Mouse (Mus musculus) midbrain, embryonic 13.5 days (tissue): ENCODE measurements at regions not wholly inside any gene's neighbourhood (a gene's known extent, or its start where the extent isn't known, plus 50 kb on each side); places are given as distances from the start of the nearest gene placed in this dataset.

ENCODE experiments used
- ATAC-seq: fragments of 200-750 bp; cut with Nextera tagmentation; 2 replicates; pipeline ENCODE4 v1.8.0; 2017; ENCODE audit warnings: mild to moderate bottlenecking, moderate TSS enrichment, moderate library complexity
- H3K27ac ChIP-seq: fragments of 300-500 bp; sonication (generic); 2 replicates; pipeline ENCODE4 v1.5.1; 2015; ENCODE audit warnings: inconsistent platforms, mild to moderate bottlenecking, moderate library complexity
- H3K27me3 ChIP-seq: fragments of 300-500 bp; sonication (generic); 2 replicates; pipeline ENCODE4 v1.6.1; 2015; ENCODE audit warnings: mild to moderate bottlenecking, inconsistent platforms
- H3K36me3 ChIP-seq: fragments of 300-500 bp; sonication (generic); 2 replicates; pipeline ENCODE4 v1.6.1; 2015; ENCODE audit warnings: mild to moderate bottlenecking, inconsistent platforms
- H3K4me1 ChIP-seq: fragments of 300-500 bp; sonication (generic); replicated peaks from 2 replicates; pipeline ENCODE4 v1.6.1; 2015; ENCODE audit warnings: inconsistent platforms
- H3K4me2 ChIP-seq: fragments of 300-500 bp; sonication (generic); replicated peaks from 2 replicates; pipeline ENCODE4 v1.6.1; 2015; ENCODE audit warnings: moderate library complexity, mild to moderate bottlenecking, inconsistent platforms
- H3K4me3 ChIP-seq: fragments of 300-500 bp; sonication (generic); replicated peaks from 2 replicates; pipeline ENCODE4 v1.5.1; 2015; ENCODE audit warnings: mild to moderate bottlenecking, inconsistent platforms
- H3K9ac ChIP-seq: fragments of 300-500 bp; sonication (generic); replicated peaks from 2 replicates; pipeline ENCODE4 v1.6.1; 2015; ENCODE audit warnings: mild to moderate bottlenecking, inconsistent platforms
- H3K9me3 ChIP-seq: fragments of 300-500 bp; sonication (generic); 2 replicates; pipeline ENCODE4 v1.6.1; 2016; ENCODE audit warnings: mild to moderate bottlenecking, inconsistent platforms
- WGBS: fragments of 180-500 bp; shearing (Covaris S2); methylation state at CpG from one replicate; pipeline ENCODE4 v1.1.7; 2015; 5-methylcytosine and 5-hydroxymethylcytosine counted together

- no peak overlapping the region for H3K27ac ChIP-seq
- H3K4me2 ChIP-seq = no peak overlapping the region
- no peaks in the 10 kb centered on the region for H3K36me3 ChIP-seq
- no peak for ATAC-seq
- no peaks in the 10 kb centered on the region for H3K27me3 ChIP-seq
- no peak overlapping the region for H3K9ac ChIP-seq
- no peaks in the 10 kb centered on the region for H3K9me3 ChIP-seq
- no peaks in the 10 kb centered on the region for H3K4me1 ChIP-seq
- WGBS = 74% methylated on average over 2 of the region's 2 CpGs
- H3K4me3 ChIP-seq = no peak overlapping the region
These were observed 158.9 kb downstream of the Tph2 start for GRCm38 (mm10) chr10:115025950-115026349.

GRCm38 (mm10) chr10:115019443-115019842, 165.4 kb downstream of the Tph2 start:
- H3K4me2 ChIP-seq = no peak overlapping the region
- H3K9me3 ChIP-seq = no peaks in the 10 kb centered on the region
- no peak overlapping the region for H3K9ac ChIP-seq
- WGBS = 62% methylated on average over 9 of the region's 9 CpGs
- H3K4me1 ChIP-seq = peaks cover 4% of the 10 kb centered on the region
- no peaks in the 10 kb centered on the region for H3K36me3 ChIP-seq
- H3K27ac ChIP-seq = no peak overlapping the region
- H3K4me3 ChIP-seq = no peak overlapping the region
- no peak; the same call in 1 of the 2 replicates for ATAC-seq
- no peaks in the 10 kb centered on the region for H3K27me3 ChIP-seq

- Histone ChIP-seq H3K27ac (peak overlapping the region; percentile 25; the same call in 1 of the 2 replicates), H3K4me2 (peak overlapping the region; percentile 47), H3K9me3 (no peaks in the 10 kb centered on the region), H3K27me3 (no peaks in the 10 kb centered on the region), H3K36me3 (no peaks in the 10 kb centered on the region), H3K9ac (no peak overlapping the region), H3K4me3 (peak overlapping the region; percentile 17), H3K4me1 (peaks cover 26% of the 10 kb centered on the region)
- WGBS = 18% methylated on average over 11 of the region's 11 CpGs
- peak; percentile 84 for ATAC-seq
These were observed 171.3 kb downstream of the Tph2 start for GRCm38 (mm10) chr10:115013491-115014001.

GRCm38 (mm10) chr10:115012922-115013321, 171.9 kb downstream of the Tph2 start:
- H3K36me3 ChIP-seq = no peaks in the 10 kb centered on the region
- peaks cover 26% of the 10 kb centered on the region for H3K4me1 ChIP-seq
- peak; percentile 69 for ATAC-seq
- no peaks in the 10 kb centered on the region for H3K9me3 ChIP-seq
- no peaks in the 10 kb centered on the region for H3K27me3 ChIP-seq
- no peak overlapping the region for H3K4me3 ChIP-seq
- no peak overlapping the region for H3K9ac ChIP-seq
- H3K4me2 ChIP-seq = peak overlapping the region; percentile 47
- WGBS = 47% methylated on average over 6 of the region's 6 CpGs
- peak overlapping the region; percentile 25; the same call in 1 of the 2 replicates for H3K27ac ChIP-seq

GRCm38 (mm10) chr10:115012316-115012715, 172.5 kb downstream of the Tph2 start:
- Histone ChIP-seq H3K9me3 (no peaks in the 10 kb centered on the region), H3K27me3 (no peaks in the 10 kb centered on the region), H3K4me3 (no peak overlapping the region), H3K9ac (no peak overlapping the region), H3K27ac (peak overlapping the region; percentile 25; the same call in 1 of the 2 replicates), H3K36me3 (no peaks in the 10 kb centered on the region), H3K4me1 (peaks cover 26% of the 10 kb centered on the region), H3K4me2 (no peak overlapping the region)
- WGBS = 27% methylated on average over 7 of the region's 7 CpGs
- 0 out of 2 replicates have a peak, but pooled peaks have one; percentile 24 for ATAC-seq

GRCm38 (mm10) chr10:115011911-115012310, 172.9 kb downstream of the Tph2 start:
- Histone ChIP-seq H3K4me3 (no peak overlapping the region), H3K36me3 (no peaks in the 10 kb centered on the region), H3K9me3 (no peaks in the 10 kb centered on the region), H3K9ac (no peak overlapping the region), H3K27ac (no peak overlapping the region; the same call in 1 of the 2 replicates), H3K27me3 (no peaks in the 10 kb centered on the region), H3K4me2 (no peak overlapping the region), H3K4me1 (peaks cover 26% of the 10 kb centered on the region)
- WGBS = 60% methylated on average over 3 of the region's 3 CpGs
- ATAC-seq = 0 out of 2 replicates have a peak, but pooled peaks have one; percentile 55

GRCm38 (mm10) chr10:114996400-114996799, 188.4 kb downstream of the Tph2 start:
- H3K36me3 ChIP-seq = no peaks in the 10 kb centered on the region
- no peak for ATAC-seq

GRCm38 (mm10) chr10:114995211-114995908, 189.5 kb downstream of the Tph2 start:
- 82% methylated on average over 3 of the region's 3 CpGs for WGBS
- no peak overlapping the region for H3K4me3 ChIP-seq
- no peak overlapping the region for H3K27ac ChIP-seq
- H3K27me3 ChIP-seq = no peaks in the 10 kb centered on the region
- H3K9ac ChIP-seq = no peak overlapping the region
- no peaks in the 10 kb centered on the region for H3K9me3 ChIP-seq
- ATAC-seq = no peak
- H3K4me1 ChIP-seq = no peaks in the 10 kb centered on the region
- no peak overlapping the region for H3K4me2 ChIP-seq
- H3K36me3 ChIP-seq = no peaks in the 10 kb centered on the region

More at GRCm38 (mm10) chr10:114996400-114996799, 188.4 kb downstream of the Tph2 start:
- Histone ChIP-seq H3K4me2 (no peak overlapping the region), H3K4me3 (no peak overlapping the region), H3K4me1 (no peaks in the 10 kb centered on the region), H3K27ac (no peak overlapping the region), H3K9ac (no peak overlapping the region), H3K27me3 (no peaks in the 10 kb centered on the region), H3K9me3 (no peaks in the 10 kb centered on the region)
- WGBS = 79% methylated on average over 3 of the region's 3 CpGs

GRCm38 (mm10) chr10:114988453-114989226, 186.5 kb upstream of the Trhde start:
- H3K36me3 ChIP-seq = no peaks in the 10 kb centered on the region
- no peak overlapping the region for H3K27ac ChIP-seq
- 93% methylated on average over 8 of the region's 8 CpGs for WGBS
- no peaks in the 10 kb centered on the region for H3K27me3 ChIP-seq
- H3K9ac ChIP-seq = no peak overlapping the region
- H3K4me2 ChIP-seq = no peak overlapping the region
- H3K4me3 ChIP-seq = no peak overlapping the region
- no peaks in the 10 kb centered on the region for H3K9me3 ChIP-seq
- ATAC-seq = no peak
- no peaks in the 10 kb centered on the region for H3K4me1 ChIP-seq

- no peaks in the 10 kb centered on the region for H3K4me1 ChIP-seq
- no peak overlapping the region for H3K4me2 ChIP-seq
- no peak overlapping the region for H3K9ac ChIP-seq
- H3K27ac ChIP-seq = no peak overlapping the region
- H3K27me3 ChIP-seq = no peaks in the 10 kb centered on the region
- ATAC-seq = no peak
- no peak overlapping the region for H3K4me3 ChIP-seq
- WGBS = 91% methylated on average over 2 of the region's 2 CpGs
- no peaks in the 10 kb centered on the region for H3K9me3 ChIP-seq
- H3K36me3 ChIP-seq = no peaks in the 10 kb centered on the region
These were observed 170.3 kb upstream of the Trhde start for GRCm38 (mm10) chr10:114972364-114972763.

- no peak overlapping the region for H3K27ac ChIP-seq
These were observed 161.5 kb upstream of the Trhde start for GRCm38 (mm10) chr10:114963656-114964055.

GRCm38 (mm10) chr10:114957909-114958308, 155.8 kb upstream of the Trhde start:
- no peak for ATAC-seq
- H3K9me3 ChIP-seq = no peaks in the 10 kb centered on the region
- no peak overlapping the region for H3K4me2 ChIP-seq
- H3K4me1 ChIP-seq = no peaks in the 10 kb centered on the region
- no peaks in the 10 kb centered on the region for H3K36me3 ChIP-seq
- H3K27ac ChIP-seq = no peak overlapping the region
- no peak overlapping the region for H3K4me3 ChIP-seq
- H3K27me3 ChIP-seq = no peaks in the 10 kb centered on the region
- 35% methylated on average over 3 of the region's 3 CpGs for WGBS
- H3K9ac ChIP-seq = no peak overlapping the region

More at GRCm38 (mm10) chr10:114963656-114964055, 161.5 kb upstream of the Trhde start:
- no peaks in the 10 kb centered on the region for H3K27me3 ChIP-seq
- no peak overlapping the region for H3K4me3 ChIP-seq
- no peak overlapping the region for H3K4me2 ChIP-seq
- ATAC-seq = no peak
- no peaks in the 10 kb centered on the region for H3K4me1 ChIP-seq
- 91% methylated on average over 2 of the region's 2 CpGs for WGBS
- no peaks in the 10 kb centered on the region for H3K9me3 ChIP-seq
- H3K9ac ChIP-seq = no peak overlapping the region
- H3K36me3 ChIP-seq = no peaks in the 10 kb centered on the region
